Mouse (Mus musculus) right cerebral cortex, postnatal 10 days (tissue): ENCODE data around the gene Csrnp1.
"Not testable (repeated sequence)": the region's sequence is repeated elsewhere in the genome, so short reads cannot be mapped to it uniquely, and the experiment has no call there.

Experiments used
- DNase-seq, 2 experiments: peaks; one replicate each; pipeline ENCODE4 v3.0.0; 2021; ENCODE audit warnings: low spot score in 2 of 2

The Csrnp1 gene

GRCm38 (mm10) chr9:119984536-119985011, at the start of gene Csrnp1:
Csrnp1 (minus strand) TSS chr9:119984658.
- DNase-seq: no peak

- DNase-seq: no peak
Observed at GRCm38 (mm10) chr9:120032710-120033109, 48.3 kb upstream of the Csrnp1 start.

DNA sequence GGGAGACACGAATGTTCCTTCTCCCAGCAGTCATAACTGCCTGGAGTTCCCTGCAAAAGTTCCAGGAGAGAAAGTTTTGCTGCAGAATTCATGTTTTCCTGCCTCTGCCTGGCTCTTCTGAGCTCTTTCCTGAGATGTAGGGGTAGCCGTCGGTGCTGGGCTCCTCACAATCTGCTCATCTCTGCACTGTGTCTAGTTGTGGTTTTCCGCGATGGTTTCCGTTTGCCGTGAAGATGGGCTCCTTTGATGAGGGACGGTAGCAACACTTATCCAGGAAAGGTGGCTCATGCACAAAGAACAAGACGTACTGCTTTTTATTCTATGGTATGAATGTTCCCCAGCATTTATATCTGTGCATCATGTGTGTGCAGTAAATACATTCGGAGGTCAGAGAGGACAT, 46.0 kb upstream of the Csrnp1 start:
- DNase-seq: no peak

GRCm38 (mm10) chr9:120029880-120030279, 45.4 kb upstream of the Csrnp1 start:
- no peak for DNase-seq

DNA sequence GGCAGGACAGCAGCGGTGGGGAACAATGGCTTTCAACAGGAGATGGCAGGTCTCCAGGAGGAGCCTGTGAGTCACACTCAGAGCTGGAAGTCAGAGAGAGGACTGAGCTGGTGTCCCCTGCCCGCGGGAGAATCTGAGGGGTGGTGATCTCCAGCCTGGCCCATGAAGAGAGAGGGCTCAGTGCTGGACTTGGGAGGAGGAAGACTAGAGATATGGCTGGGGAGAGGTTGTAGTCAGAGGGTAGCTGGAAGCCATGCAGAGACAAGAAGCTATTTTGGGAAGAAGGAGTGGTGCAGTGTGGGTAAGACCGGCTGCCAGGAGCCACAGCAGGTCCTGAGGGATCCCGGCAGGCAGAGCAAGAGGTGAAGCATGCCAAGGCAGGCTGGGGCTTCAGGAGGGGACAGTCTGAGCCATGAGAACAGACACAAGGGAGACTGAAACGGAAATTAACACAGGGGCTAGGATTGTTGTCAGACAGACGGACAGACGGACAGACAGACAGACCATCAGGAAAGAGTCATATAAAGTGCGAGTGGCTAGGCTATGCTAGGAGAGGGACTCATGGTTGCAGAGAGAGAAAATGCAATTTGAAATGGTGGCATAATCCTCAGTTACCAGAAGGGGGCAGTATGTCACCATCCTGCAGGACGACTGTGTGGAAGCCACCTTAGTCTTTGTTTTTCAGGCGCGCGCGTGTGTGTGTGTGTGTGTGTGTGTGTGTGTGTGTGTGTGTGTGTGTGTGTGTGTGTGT, 43.1 kb upstream of the Csrnp1 start:
- peak; percentile 64 to 69 for DNase-seq

- no peak for DNase-seq
Observed at GRCm38 (mm10) chr9:120024625-120025024, 40.2 kb upstream of the Csrnp1 start.

DNA sequence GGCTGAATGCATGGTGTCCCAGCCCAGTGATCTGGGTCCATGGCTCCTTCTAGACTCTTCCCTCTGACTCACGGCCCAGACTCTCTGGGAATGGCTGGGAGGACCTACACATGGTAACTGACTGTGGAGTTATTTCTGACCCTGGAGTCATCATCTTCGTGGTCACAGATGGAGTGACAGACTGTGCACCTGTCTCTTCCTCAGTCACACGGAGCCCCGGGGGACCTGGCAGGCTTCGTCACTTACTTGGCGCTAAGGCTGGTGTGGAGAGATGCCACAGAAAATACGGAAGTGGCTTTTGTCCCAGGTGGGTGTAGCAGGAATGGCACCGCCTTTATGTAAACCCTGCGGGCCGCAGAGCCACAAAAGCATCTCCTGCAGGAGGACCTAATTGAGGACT, 39.7 kb upstream of the Csrnp1 start:
- DNase-seq: no peak

GRCm38 (mm10) chr9:120023086-120023811, 38.8 kb upstream of the Csrnp1 start, which contains the start of gene Xirp1:
Xirp1 (minus strand) TSS chr9:120023598.
- DNase-seq: no peak

- no peak for DNase-seq
Observed at GRCm38 (mm10) chr9:120021164-120021563, 36.7 kb upstream of the Csrnp1 start.

- peak; percentile 77 to 84 for DNase-seq
Observed at GRCm38 (mm10) chr9:120020285-120020890, 35.9 kb upstream of the Csrnp1 start.

- no peak for DNase-seq
Observed at GRCm38 (mm10) chr9:120016956-120017355, 32.5 kb upstream of the Csrnp1 start.

DNA sequence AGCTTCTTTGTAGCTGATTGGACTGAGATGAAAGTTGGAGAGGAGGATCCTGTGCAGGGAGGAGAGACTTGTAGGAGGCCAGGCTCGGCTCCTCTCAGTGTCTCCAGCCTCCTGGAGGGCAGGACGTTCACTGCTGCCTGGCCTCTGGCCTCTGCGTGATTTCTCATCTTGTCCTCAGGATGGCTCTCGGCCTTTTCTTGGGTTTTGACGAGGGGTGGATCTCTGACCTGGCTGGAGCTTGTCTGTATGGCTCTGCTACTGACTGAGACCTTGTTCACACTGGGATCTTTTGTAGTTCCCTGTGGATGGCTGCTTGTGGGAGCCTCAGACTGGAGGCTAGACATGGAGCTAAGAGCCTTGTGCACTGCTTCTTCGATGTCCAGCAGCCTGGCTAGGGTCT, 30.4 kb upstream of the Csrnp1 start:
- no peak for DNase-seq

- no peak for DNase-seq
Observed at GRCm38 (mm10) chr9:120013251-120013820, 28.9 kb upstream of the Csrnp1 start.

- no peak for DNase-seq
Observed at GRCm38 (mm10) chr9:120012781-120013180, 28.3 kb upstream of the Csrnp1 start.

DNA sequence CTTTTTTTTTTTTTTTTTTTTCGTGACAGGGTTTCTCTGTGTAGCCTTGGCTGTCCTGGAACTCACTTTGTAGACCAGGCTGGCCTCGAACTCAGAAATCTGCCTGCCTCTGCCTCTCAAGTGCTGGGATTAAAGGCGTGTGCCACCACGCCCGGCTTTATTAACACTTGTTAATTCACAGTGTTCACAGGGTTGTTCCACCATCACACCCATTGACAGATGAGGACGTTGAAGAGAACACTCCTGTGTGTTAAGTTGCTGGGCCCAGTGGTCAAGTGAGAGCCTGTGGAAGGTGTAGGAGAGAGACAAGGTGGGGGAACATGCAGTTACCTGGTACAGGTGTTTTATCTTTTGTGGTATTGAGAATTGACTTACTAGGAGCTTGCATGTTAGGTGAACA, 27.7 kb upstream of the Csrnp1 start:
- not testable (repeated sequence) for DNase-seq

DNA sequence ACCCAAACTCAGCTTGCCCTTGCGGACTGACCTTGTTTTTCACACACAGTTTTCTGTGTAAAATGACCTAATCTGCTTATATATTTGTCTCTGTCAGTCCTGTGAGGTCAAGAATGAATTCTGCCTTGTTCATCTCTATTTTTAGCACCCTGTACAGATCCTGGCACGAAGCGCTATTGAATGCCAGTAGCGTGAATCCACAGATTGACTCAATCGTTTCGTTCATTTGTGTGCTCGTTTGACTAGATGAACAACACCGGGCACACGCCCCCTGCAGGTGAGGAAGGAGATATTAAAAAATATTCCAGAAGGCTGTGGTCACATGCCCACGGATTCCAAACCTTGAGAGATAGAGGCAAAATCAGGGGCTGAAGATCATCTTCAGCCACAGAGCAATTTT, 27.1 kb upstream of the Csrnp1 start:
- peak; percentile 87 to 88 for DNase-seq

DNA sequence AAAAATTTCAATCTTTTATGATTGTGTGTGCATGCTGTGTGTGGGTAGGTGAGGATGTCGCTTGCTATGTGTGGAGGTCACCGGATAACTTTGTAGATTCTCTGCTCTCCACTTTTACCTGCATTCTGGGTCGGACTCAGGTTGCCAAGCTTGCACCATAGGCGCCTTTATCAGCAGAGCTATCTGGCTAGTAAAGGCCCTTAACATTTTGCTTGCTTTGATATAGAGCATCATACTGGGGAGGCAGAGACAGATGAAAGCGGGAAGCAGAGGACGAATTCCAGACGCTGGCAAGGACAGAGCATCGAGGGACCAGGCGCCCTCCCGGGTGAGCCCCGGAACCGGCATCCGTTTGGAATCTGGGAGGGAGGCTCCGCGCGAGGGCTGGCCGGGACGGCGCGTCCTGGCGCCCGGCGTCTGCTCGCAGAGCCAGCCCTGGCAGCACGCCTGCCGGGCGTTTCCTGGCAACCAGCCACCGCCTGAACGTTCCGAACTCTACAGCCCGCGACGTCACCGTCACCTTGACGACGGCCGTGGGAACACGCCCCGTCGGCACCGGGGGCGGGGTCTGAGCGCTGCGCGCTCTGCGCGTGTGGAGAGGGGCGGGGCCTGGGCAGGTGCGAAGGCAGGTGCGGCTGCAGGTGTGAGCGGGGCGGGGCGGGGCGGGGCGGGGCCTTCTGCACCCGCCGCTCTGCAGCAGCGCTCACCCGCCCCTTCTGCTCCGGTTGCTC, 26.5 kb upstream of the Csrnp1 start:
- peak; percentile 98 for DNase-seq

DNA sequence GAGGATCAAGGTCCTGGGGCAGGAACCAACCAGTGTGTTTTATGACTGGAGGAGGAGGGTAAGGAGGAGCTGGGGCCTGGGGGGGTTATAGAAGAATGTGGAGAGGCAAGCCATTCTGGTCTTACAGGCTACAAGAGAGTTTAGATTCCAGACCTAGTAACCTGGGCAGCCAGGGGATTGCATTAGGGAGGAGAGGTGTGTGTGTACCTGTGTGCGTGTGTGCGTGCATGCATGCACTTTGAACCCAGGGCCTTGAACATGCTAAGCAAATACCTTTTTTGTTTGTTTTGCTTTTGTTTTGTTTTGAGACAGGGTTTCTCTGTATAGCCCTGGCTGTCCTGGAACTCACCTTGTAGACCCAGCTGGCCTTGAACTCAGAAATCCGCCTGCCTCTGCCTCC, 25.4 kb upstream of the Csrnp1 start:
- no peak for DNase-seq

GRCm38 (mm10) chr9:120009226-120009841, 24.9 kb upstream of the Csrnp1 start:
- DNase-seq: no peak

- no peak for DNase-seq
Observed at GRCm38 (mm10) chr9:120007833-120008232, 23.4 kb upstream of the Csrnp1 start.

GRCm38 (mm10) chr9:120005936-120006335, 21.5 kb upstream of the Csrnp1 start:
- no peak for DNase-seq
